Mouse (Mus musculus) forebrain, embryonic 14.5 days (tissue): Measurements from ENCODE around the gene Pla2r1. TPM values are rescaled to one million over a fixed set of nuclear protein-coding genes. Genes with fewer than 3 reads are reported as not detected.

Source experiments
- ATAC-seq: fragments of 200-750 bp; cut with Nextera tagmentation; 2 replicates; pipeline ENCODE4 v1.8.0; 2017; ENCODE audit warnings: mild to moderate bottlenecking, moderate library complexity
- DNase-seq: peaks from one replicate; pipeline ENCODE4 v3.0.0-alpha.2; 2015; ENCODE audit warnings: low spot score
- H3K27ac ChIP-seq: fragments of 300-500 bp; sonication (generic); 2 replicates; pipeline ENCODE4 v1.5.1; 2014; ENCODE audit warnings: low read depth, mild to moderate bottlenecking, control low read depth, low read length, moderate library complexity
- H3K27me3 ChIP-seq: fragments of 300-500 bp; sonication (generic); replicated peaks from 2 replicates; pipeline ENCODE4 v1.6.1; 2014; ENCODE audit warnings: low read length, control low read depth, mixed read lengths; ENCODE audit not compliant: control insufficient read depth, insufficient read depth
- H3K36me3 ChIP-seq: fragments of 300-500 bp; sonication (generic); 2 replicates; pipeline ENCODE4 v1.6.1; 2014; ENCODE audit warnings: low read length, control low read depth; ENCODE audit not compliant: control insufficient read depth, insufficient read depth
- H3K4me1 ChIP-seq: fragments of 300-500 bp; sonication (generic); 2 replicates; pipeline ENCODE4 v1.6.1; 2014; ENCODE audit warnings: antibody characterized with exemption, low read length, control low read depth; ENCODE audit not compliant: control insufficient read depth, insufficient read depth
- H3K4me2 ChIP-seq: fragments of 300-500 bp; sonication (generic); 2 replicates; pipeline ENCODE4 v1.6.1; 2014; ENCODE audit warnings: mild to moderate bottlenecking, control low read depth, low read length
- H3K4me3 ChIP-seq: fragments of 300-500 bp; sonication (generic); 2 replicates; pipeline ENCODE4 v1.5.1; 2014; ENCODE audit warnings: low read depth, low read length, control low read depth
- H3K9ac ChIP-seq: fragments of 300-500 bp; sonication (generic); 2 replicates; pipeline ENCODE4 v1.6.1; 2014; ENCODE audit warnings: mild to moderate bottlenecking, low read length, control low read depth, moderate library complexity
- H3K9me3 ChIP-seq: fragments of 300-500 bp; sonication (generic); replicated peaks from 2 replicates; pipeline ENCODE4 v1.6.1; 2016; ENCODE audit warnings: low read length, control low read depth, mixed read lengths; ENCODE audit not compliant: control insufficient read depth
- WGBS: fragments of 180-500 bp; shearing (Covaris S2); extraction: QIAGEN DNeasy Blood & Tissue Kit; methylation state at CpG from one replicate; pipeline ENCODE4 v1.1.7; 2014; 5-methylcytosine and 5-hydroxymethylcytosine counted together
- polyA plus RNA-seq: library from polyadenylated mRNA; unstranded; fragments of >200 nt; fragmentation: Nextera tagmentation; extraction: Ambion mirVana; gene quantifications from 2 replicates; pipeline ENCODE4 v1.2.1, GENCODE M21; 2014

Pla2r1 gene
- polyA plus RNA-seq, 1 experiment from 2014 or later: 0.24 TPM

DNA sequence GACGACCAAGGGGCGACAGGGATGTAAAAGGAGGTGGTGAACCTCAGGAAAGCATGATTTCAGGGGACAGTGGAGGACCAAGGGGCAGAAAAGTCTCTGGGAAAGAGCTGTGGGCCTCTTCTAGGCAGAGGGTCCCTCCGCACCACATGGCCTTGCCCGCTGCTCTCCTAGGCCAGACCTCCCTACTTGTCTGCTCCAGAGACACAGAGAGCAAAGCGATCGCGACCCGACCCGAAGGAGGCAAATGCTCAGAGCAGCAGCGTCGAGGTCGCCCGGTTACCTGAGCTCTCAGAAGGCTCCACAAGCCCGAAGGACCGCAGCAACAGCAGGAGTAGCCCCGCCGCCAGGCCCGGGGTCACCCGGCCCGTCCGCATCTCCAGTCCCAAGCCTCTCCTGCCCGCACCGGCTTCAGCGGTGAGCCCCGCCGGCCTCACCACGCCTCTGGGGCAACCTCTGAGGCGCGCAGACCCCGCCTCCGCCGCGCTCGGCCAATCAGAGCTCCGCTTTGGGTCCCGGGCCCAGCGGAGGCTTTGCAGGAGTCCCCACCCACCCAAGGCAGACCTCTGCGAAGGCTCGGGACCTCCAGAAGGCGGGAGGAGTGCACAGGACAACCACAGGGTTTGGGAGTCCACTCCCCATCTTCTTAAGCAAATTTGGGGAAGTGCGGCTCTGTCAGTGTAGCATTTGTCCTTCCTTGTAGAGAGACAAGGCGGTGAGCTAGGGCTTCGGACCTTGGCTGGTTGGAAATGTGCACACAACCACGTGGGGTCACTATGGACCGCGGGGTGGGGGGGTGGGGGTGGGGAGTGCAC lies 170.0 kb downstream of the Pla2r1 start, which contains the start of gene Ly75:
Gene Ly75, minus strand, starts transcription at position 446 of the 812 bp plus-strand sequence.
- 0 out of 2 replicates have a peak, but pooled peaks cover 2% of the 10 kb centered on the region for H3K4me1 ChIP-seq
- H3K27me3 ChIP-seq: no peaks in the 10 kb centered on the region
- no peaks in the 10 kb centered on the region for H3K9me3 ChIP-seq
- H3K4me2 ChIP-seq: peak within 1 kb of the TSS; percentile 91
- H3K27ac ChIP-seq: no peak within 1 kb of the TSS
- DNase-seq (peak; percentile 84), ATAC-seq (peak; percentile 100)
- no peaks in the 10 kb centered on the region for H3K36me3 ChIP-seq
- WGBS: under 1% methylated on average over 46 of the region's 46 CpGs
- peak within 1 kb of the TSS; percentile 62 for H3K9ac ChIP-seq
- H3K4me3 ChIP-seq: peak within 1 kb of the TSS; percentile 45

DNA sequence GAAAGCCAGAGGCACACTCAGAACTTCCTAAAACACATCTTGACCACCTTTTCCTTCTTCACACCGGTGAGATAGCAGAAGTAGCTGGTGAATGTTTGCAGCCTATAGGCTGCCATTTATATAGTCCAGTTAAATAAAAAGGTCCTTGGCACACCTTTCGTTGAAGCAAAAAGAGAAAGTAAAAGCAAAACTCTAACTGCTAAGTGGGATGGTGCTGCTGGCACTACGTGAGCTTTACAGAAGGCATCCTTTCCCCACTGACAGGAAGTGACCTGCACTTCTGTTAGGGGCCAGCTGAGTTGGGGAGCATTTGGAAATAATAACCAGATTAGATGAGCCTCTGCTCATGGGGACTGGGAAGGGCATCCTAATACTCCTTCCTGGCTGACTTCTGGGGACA lies 170.8 kb downstream of the Pla2r1 start:
- Histone ChIP-seq H3K27ac (no peak overlapping the region), H3K4me1 (0 out of 2 replicates have a peak, but pooled peaks cover 2% of the 10 kb centered on the region), H3K4me2 (peak overlapping the region; percentile 91), H3K4me3 (no peak overlapping the region), H3K27me3 (no peaks in the 10 kb centered on the region), H3K9ac (no peak overlapping the region), H3K36me3 (no peaks in the 10 kb centered on the region), H3K9me3 (no peaks in the 10 kb centered on the region)
- WGBS: 64% methylated on average over 3 of the region's 3 CpGs
- ATAC-seq: no peak
- no peak for DNase-seq

DNA sequence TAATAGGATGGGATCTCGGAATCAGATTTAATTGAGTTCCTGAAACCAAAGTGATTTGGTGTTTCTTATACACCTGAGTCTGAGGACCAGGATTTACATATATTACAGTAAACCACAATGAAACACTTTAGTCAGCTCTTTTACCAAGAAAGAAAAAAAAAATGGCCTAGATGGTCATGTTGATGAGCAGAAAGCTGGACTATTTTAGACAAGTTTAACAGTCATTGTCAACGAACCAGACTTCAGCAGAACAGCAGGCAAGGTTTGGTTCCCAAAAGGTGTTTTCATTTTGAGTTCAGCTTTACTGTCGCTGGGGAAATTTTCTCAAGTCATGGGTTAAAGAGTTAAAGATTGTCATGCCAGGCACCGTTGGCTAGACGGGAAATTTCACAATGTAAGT lies 175.8 kb downstream of the Pla2r1 start:
- 90% methylated on average over 5 of the region's 5 CpGs for WGBS
- no peak overlapping the region for H3K4me2 ChIP-seq
- no peaks in the 10 kb centered on the region for H3K27me3 ChIP-seq
- H3K9me3 ChIP-seq: no peaks in the 10 kb centered on the region
- no peak for ATAC-seq
- no peak for DNase-seq
- no peak overlapping the region for H3K9ac ChIP-seq
- no peaks in the 10 kb centered on the region for H3K36me3 ChIP-seq
- H3K4me1 ChIP-seq: no peaks in the 10 kb centered on the region
- no peak overlapping the region for H3K27ac ChIP-seq
- H3K4me3 ChIP-seq: no peak overlapping the region

DNA sequence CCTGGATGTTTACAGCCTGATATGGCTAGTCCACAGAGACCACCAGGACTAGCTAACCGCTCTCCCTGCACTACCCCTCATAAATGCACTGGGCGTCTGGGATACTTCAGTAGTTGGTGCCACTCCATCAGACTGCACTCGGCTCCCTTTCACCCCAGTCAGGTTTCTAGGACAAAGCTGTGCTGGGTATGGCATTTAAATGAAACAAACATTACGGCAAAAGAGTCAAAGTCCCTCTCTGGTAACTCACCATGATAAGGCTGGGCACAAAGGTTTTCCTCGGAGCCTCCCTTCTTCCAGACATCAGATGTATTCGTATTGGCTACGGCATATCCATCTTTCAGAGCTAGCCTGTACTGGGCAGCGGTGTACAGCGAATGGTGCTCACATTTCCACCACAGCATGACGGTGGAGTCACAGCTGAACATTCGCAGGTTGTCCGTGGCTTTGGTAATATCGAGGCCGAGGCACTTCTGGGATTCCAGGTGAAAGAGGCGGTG lies 177.4 kb downstream of the Pla2r1 start:
- Histone ChIP-seq H3K27ac (no peak overlapping the region), H3K36me3 (no peaks in the 10 kb centered on the region), H3K9me3 (no peaks in the 10 kb centered on the region), H3K27me3 (no peaks in the 10 kb centered on the region), H3K4me3 (no peak overlapping the region), H3K9ac (no peak overlapping the region), H3K4me1 (no peaks in the 10 kb centered on the region), H3K4me2 (no peak overlapping the region)
- ATAC-seq (no peak), DNase-seq (no peak)
- WGBS: 95% methylated on average over 15 of the region's 15 CpGs

DNA sequence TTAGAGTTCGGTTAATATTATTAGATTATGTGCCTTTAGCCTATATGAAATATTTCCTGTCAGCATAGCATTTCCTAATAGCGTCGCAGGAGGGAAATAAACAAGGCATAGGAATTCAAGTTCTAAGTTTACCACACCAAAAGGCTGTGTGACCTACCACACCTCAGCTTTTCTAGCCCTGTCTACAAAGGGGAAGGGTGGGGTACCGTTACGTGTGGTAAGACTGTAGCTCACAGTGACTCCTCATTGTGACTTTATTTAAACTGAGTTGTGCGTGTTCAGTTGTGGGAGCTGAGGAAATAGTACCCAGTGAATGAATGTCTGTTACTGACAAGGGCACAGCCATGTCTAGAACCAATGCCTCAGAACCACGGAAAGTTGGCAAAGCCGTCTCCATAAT lies 178.0 kb downstream of the Pla2r1 start:
- Histone ChIP-seq H3K9me3 (no peaks in the 10 kb centered on the region), H3K4me1 (no peaks in the 10 kb centered on the region), H3K9ac (no peak overlapping the region), H3K27ac (no peak overlapping the region), H3K4me3 (no peak overlapping the region), H3K27me3 (no peaks in the 10 kb centered on the region), H3K4me2 (no peak overlapping the region), H3K36me3 (no peaks in the 10 kb centered on the region)
- DNase-seq (no peak), ATAC-seq (no peak)
- 95% methylated on average over 8 of the region's 8 CpGs for WGBS

DNA sequence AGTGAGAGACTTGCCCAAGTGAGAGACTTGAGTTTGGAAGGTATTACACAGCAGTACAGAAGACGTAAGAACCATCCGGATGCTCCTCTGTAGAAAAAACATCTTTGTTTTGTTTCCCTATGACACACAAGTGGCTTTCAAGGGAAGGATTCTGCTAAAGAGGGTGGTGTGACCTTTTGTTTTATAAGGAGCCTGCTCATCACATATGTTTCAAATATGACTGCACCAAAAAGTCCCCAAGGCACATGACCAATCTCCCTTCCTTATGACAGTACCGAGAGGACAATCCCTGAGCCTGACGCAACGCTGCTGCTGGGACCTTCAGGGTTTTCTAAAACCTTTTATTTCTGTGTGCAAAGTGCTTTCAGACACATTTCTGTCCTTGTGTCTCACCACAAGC lies 182.9 kb downstream of the Pla2r1 start:
- H3K27me3 ChIP-seq: no peaks in the 10 kb centered on the region
- H3K9me3 ChIP-seq: no peaks in the 10 kb centered on the region
- DNase-seq (no peak), ATAC-seq (no peak)
- H3K4me1 ChIP-seq: no peaks in the 10 kb centered on the region
- 95% methylated on average over 5 of the region's 5 CpGs for WGBS
- H3K36me3 ChIP-seq: no peaks in the 10 kb centered on the region
- H3K4me3 ChIP-seq: no peak overlapping the region
- H3K9ac ChIP-seq: no peak overlapping the region
- no peak overlapping the region for H3K27ac ChIP-seq
- H3K4me2 ChIP-seq: no peak overlapping the region

DNA sequence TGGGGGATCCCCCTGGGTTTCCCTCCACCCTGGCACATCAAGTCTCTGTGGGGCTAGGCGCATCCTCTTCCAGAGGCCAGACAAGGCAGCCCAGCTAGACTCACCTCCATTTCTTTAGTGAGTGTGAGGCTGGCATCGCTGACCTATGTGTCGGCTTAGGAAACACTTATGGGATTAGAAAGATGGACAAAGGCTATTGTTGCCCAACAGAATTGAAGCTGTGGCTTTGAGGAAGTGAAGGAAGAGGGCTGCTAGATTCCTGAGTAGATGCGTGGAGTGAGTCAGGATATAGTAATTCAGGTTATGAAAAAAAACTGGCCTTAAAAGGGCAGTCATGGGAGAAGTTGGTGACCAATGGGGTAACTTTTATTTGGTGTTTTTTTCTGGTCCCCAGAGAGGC lies 183.7 kb downstream of the Pla2r1 start:
- no peaks in the 10 kb centered on the region for H3K27me3 ChIP-seq
- H3K4me1 ChIP-seq: no peaks in the 10 kb centered on the region
- H3K36me3 ChIP-seq: no peaks in the 10 kb centered on the region
- H3K4me2 ChIP-seq: no peak overlapping the region
- H3K27ac ChIP-seq: no peak overlapping the region
- no peak for DNase-seq
- ATAC-seq: no peak
- no peak overlapping the region for H3K9ac ChIP-seq
- 69% methylated on average over 4 of the region's 4 CpGs for WGBS
- H3K9me3 ChIP-seq: no peaks in the 10 kb centered on the region
- no peak overlapping the region for H3K4me3 ChIP-seq

DNA sequence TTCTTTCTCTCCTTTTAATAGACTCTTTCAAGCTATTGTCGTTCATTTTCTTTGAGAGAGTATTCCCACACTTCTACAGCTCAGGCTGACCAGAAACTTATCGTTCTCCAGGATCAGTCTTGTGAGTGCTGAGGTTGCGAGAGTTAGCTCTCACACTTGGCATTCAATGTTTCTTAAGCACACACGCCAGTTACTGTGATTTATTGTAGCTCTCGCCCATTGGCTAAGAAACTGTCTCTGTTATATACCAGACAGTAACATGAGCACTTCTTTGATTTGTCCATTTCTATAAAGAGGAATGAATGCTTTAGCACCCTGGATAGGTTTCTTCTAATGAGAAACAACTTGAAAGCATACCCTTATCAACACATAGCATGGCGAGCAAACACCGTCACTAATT lies 185.2 kb downstream of the Pla2r1 start:
- Histone ChIP-seq H3K36me3 (no peaks in the 10 kb centered on the region), H3K27ac (no peak overlapping the region), H3K4me1 (no peaks in the 10 kb centered on the region), H3K9ac (no peak overlapping the region), H3K27me3 (no peaks in the 10 kb centered on the region), H3K4me2 (no peak overlapping the region), H3K4me3 (no peak overlapping the region), H3K9me3 (no peaks in the 10 kb centered on the region)
- 89% methylated on average over 7 of the region's 7 CpGs for WGBS
- ATAC-seq: no peak
- no peak for DNase-seq
